Mouse (Mus musculus) neural tube, embryonic 13.5 days (tissue): Measurements from ENCODE around the gene Cep152. TPM values are rescaled to one million over a fixed set of nuclear protein-coding genes. Genes with fewer than 3 reads are reported as not detected.

Experiments
- ATAC-seq: fragments of 200-750 bp; cut with Nextera tagmentation; 2 replicates; pipeline ENCODE4 v1.8.0; 2017; ENCODE audit warnings: low read depth, mild to moderate bottlenecking, moderate TSS enrichment, moderate library complexity
- H3K27ac ChIP-seq: fragments of 300-500 bp; sonication (generic); replicated peaks from 2 replicates; pipeline ENCODE4 v1.5.1; 2015; ENCODE audit warnings: moderate library complexity, mild to moderate bottlenecking, inconsistent platforms
- H3K27me3 ChIP-seq: fragments of 300-500 bp; sonication (generic); 2 replicates; pipeline ENCODE4 v1.6.1; 2015; ENCODE audit warnings: mild to moderate bottlenecking, inconsistent platforms
- H3K36me3 ChIP-seq: fragments of 300-500 bp; sonication (generic); 2 replicates; pipeline ENCODE4 v1.6.1; 2015; ENCODE audit warnings: mild to moderate bottlenecking, inconsistent platforms
- H3K4me1 ChIP-seq: fragments of 300-500 bp; sonication (generic); replicated peaks from 2 replicates; pipeline ENCODE4 v1.6.1; 2015; ENCODE audit warnings: inconsistent platforms
- H3K4me2 ChIP-seq: fragments of 300-500 bp; sonication (generic); 2 replicates; pipeline ENCODE4 v1.6.1; 2015; ENCODE audit warnings: inconsistent platforms, mild to moderate bottlenecking, moderate library complexity
- H3K4me3 ChIP-seq: fragments of 300-500 bp; sonication (generic); 2 replicates; pipeline ENCODE4 v1.5.1; 2015; ENCODE audit warnings: mild to moderate bottlenecking, inconsistent platforms
- H3K9ac ChIP-seq: fragments of 300-500 bp; sonication (generic); 2 replicates; pipeline ENCODE4 v1.6.1; 2015; ENCODE audit warnings: moderate library complexity, mild to moderate bottlenecking, inconsistent platforms
- H3K9me3 ChIP-seq: fragments of 300-500 bp; sonication (generic); 2 replicates; pipeline ENCODE4 v1.6.1; 2016; ENCODE audit warnings: inconsistent platforms
- WGBS: fragments of 180-500 bp; shearing (Covaris S2); methylation state at CpG from one replicate; pipeline ENCODE4 v1.1.7; 2015; 5-methylcytosine and 5-hydroxymethylcytosine counted together
- polyA plus RNA-seq: library from polyadenylated mRNA; unstranded; fragments of >200 nt; fragmentation: Nextera tagmentation; extraction: Ambion mirVana; gene quantifications from 2 replicates; pipeline ENCODE4 v1.2.1, GENCODE M21; 2015

The Cep152 gene
- polyA plus RNA-seq, 1 experiment from 2014 or later = 2.4 TPM

- no peak for ATAC-seq
- no peak overlapping the region for H3K27ac ChIP-seq
- no peak overlapping the region for H3K9ac ChIP-seq
- 96% methylated on average over 15 of the region's 15 CpGs for WGBS
- peaks cover 15% of the 10 kb centered on the region for H3K36me3 ChIP-seq
- peaks cover 29% of the 10 kb centered on the region for H3K4me1 ChIP-seq
- no peaks in the 10 kb centered on the region for H3K9me3 ChIP-seq
- H3K27me3 ChIP-seq = no peaks in the 10 kb centered on the region
- peak overlapping the region; percentile 79; the same call in 1 of the 2 replicates for H3K4me2 ChIP-seq
- H3K4me3 ChIP-seq = no peak overlapping the region; the same call in 1 of the 2 replicates
Observed at GRCm38 (mm10) chr2:125623211-125623610, 1.7 kb downstream of the Cep152 start.

- Histone ChIP-seq H3K4me3 (no peak overlapping the region), H3K9me3 (no peaks in the 10 kb centered on the region), H3K27me3 (no peaks in the 10 kb centered on the region), H3K9ac (peak overlapping the region; percentile 22; the same call in 1 of the 2 replicates), H3K4me2 (peak overlapping the region; percentile 34), H3K4me1 (peaks cover 25% of the 10 kb centered on the region), H3K36me3 (peaks cover 39% of the 10 kb centered on the region), H3K27ac (0 out of 2 replicates have a peak overlapping the region, but pooled peaks have one; percentile 33)
- 50% methylated on average over 25 of the region's 25 CpGs for WGBS
- no peak for ATAC-seq
Observed at GRCm38 (mm10) chr2:125620213-125620907, 4.6 kb downstream of the Cep152 start.

DNA sequence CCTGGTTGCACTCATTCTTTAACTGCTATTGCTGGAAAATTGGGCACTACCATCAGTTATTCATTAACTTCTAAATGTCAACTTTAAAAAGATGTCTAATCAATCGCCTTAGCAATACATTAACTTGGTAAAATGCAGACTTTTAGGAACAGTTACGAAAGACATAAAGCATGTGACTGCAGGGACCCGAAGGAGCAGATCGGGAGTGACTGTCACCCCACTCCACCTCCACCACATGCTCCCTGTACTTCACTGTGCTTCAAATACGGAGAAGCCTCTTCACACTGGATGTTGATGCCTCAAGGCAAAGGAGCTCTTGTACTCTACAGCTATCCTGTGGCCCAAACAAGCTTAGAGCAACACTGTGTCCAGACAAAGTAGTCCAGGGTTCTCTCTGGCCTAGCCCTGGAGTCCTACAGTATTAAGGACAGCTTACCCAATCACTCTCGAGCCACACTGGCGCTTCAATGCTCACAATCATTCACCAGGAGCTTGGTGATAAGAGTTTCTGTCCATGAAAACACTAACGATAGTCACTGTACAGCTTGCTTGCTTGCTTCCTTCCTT is 9.0 kb downstream of the Cep152 start:
- Histone ChIP-seq H3K36me3 (peaks cover 68% of the 10 kb centered on the region), H3K9ac (no peak overlapping the region), H3K4me2 (no peak overlapping the region), H3K27ac (no peak overlapping the region), H3K4me3 (no peak overlapping the region), H3K27me3 (no peaks in the 10 kb centered on the region), H3K9me3 (no peaks in the 10 kb centered on the region), H3K4me1 (peaks cover 7% of the 10 kb centered on the region; the same call in 1 of the 2 replicates)
- 82% methylated on average over 8 of the region's 8 CpGs for WGBS
- ATAC-seq = no peak

DNA sequence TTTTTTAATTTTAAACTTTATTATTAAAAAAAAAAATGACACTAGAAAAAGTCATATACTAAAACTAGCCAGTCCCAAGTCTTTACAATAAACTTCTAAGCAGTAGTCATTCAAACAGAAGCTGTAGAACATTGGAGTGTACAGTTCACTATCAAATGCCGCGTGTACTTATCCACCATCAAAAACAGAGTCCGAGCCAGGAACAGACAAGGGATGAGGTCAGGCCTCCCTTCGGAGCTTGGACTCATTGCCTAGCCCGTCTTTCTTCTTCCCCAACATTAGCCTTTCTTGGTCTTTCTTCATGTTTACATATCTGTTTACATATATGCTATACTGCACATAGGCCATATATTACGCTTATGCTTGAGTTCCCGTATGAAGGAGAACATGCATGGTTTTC is 9.5 kb downstream of the Cep152 start:
- no peak for ATAC-seq
- no peaks in the 10 kb centered on the region for H3K9me3 ChIP-seq

DNA sequence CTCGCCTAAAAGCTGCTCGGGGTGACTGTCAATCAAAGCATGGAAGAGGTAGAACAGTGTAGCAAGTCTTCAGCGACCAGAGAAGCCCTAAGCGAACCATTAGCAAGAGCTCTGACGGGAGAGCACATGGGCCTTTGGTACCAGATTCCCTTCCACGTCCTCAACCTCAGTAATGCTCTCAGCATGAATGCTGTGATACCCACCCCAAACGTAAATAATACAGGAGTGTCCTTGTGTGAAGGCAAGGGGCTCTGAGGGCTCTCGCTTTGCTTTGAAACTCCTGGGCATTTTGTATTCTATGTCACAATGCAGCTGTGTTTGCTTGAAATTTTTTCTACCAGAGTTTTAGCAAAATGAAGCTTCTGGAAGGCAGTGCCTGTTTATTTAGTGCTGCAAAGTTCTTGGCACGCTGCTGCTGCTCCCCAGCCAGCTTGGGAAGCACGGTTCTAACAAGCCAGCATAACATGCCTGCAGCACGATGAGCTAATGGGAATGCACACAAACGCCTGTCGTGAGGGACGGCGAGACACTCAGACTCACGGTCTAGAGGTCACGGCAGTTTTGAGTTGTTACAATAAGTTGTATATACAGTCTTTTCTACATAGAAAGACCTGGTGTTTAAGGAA is 18.6 kb downstream of the Cep152 start:
- Histone ChIP-seq H3K4me2 (no peak overlapping the region), H3K36me3 (peaks cover 47% of the 10 kb centered on the region), H3K27me3 (no peaks in the 10 kb centered on the region), H3K4me1 (no peaks in the 10 kb centered on the region), H3K9ac (no peak overlapping the region), H3K9me3 (no peaks in the 10 kb centered on the region), H3K27ac (no peak overlapping the region), H3K4me3 (no peak overlapping the region)
- ATAC-seq = no peak
- 81% methylated on average over 17 of the region's 17 CpGs for WGBS

More for the DNA sequence above, 9.5 kb downstream of the Cep152 start:
- WGBS = 94% methylated on average over 7 of the region's 7 CpGs
- Histone ChIP-seq H3K27me3 (no peaks in the 10 kb centered on the region), H3K36me3 (peaks cover 71% of the 10 kb centered on the region), H3K9ac (no peak overlapping the region), H3K4me2 (no peak overlapping the region), H3K4me1 (peaks cover 3% of the 10 kb centered on the region; the same call in 1 of the 2 replicates), H3K27ac (no peak overlapping the region), H3K4me3 (no peak overlapping the region)

- Histone ChIP-seq H3K36me3 (peaks cover 49% of the 10 kb centered on the region), H3K27me3 (no peaks in the 10 kb centered on the region), H3K9me3 (no peaks in the 10 kb centered on the region), H3K4me1 (no peaks in the 10 kb centered on the region), H3K4me2 (no peak overlapping the region), H3K27ac (no peak overlapping the region), H3K4me3 (no peak overlapping the region), H3K9ac (no peak overlapping the region)
- 78% methylated on average over 7 of the region's 7 CpGs for WGBS
- no peak for ATAC-seq
Observed at GRCm38 (mm10) chr2:125604646-125605045, 20.3 kb downstream of the Cep152 start.

DNA sequence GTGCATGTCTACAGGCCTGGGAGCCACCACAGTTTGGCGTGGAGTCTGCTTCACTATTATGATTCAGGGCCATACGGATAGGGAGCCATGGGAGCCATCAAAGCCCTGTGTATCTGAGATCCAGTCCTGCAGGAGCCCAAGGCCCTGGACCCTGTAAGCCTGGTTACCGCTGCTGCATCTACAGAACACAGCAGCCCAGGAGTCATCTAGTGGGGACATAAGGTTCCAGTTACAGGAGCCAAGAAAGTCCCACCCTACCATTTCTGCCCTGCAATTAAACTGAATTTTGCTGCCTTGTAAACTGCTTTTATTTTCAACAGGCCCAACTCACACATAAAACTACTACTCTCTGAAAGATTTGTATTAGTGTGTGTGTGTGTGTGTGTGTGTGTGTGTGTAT is 21.9 kb downstream of the Cep152 start:
- Histone ChIP-seq H3K4me1 (no peaks in the 10 kb centered on the region), H3K27ac (no peak overlapping the region), H3K27me3 (no peaks in the 10 kb centered on the region), H3K36me3 (peaks cover 43% of the 10 kb centered on the region), H3K9ac (no peak overlapping the region), H3K4me2 (no peak overlapping the region), H3K4me3 (no peak overlapping the region), H3K9me3 (no peaks in the 10 kb centered on the region)
- ATAC-seq = no peak
- WGBS = 92% methylated on average over 3 of the region's 3 CpGs

- 87% methylated on average over 4 of the region's 4 CpGs for WGBS
- Histone ChIP-seq H3K4me3 (no peak overlapping the region), H3K9ac (no peak overlapping the region), H3K9me3 (no peaks in the 10 kb centered on the region), H3K27me3 (no peaks in the 10 kb centered on the region), H3K4me2 (no peak overlapping the region), H3K36me3 (peaks cover 51% of the 10 kb centered on the region), H3K4me1 (no peaks in the 10 kb centered on the region), H3K27ac (no peak overlapping the region)
- ATAC-seq = no peak
Observed at GRCm38 (mm10) chr2:125598958-125599357, 26.0 kb downstream of the Cep152 start.

DNA sequence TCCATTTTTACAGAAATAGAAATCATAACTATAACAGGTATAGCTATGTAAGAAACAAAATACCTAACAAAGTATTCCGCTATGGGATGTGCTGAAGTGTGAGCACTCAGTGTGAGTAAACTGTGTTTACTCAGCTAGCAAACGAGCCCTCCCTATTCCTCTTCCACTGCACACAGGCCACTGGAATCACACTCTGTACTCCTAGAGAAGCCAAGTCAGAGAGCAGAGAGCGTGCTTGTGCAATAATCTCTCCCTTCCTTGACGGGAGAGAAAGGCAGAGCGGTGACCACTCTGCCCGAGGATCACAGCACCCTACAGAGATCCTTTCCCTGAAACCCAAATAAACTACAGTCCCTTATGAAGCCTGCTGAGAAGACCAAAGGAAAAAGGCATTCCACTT is 26.7 kb downstream of the Cep152 start:
- no peak overlapping the region for H3K4me2 ChIP-seq
- ATAC-seq = no peak
- no peaks in the 10 kb centered on the region for H3K9me3 ChIP-seq
- WGBS = 81% methylated on average over 6 of the region's 6 CpGs
- no peak overlapping the region for H3K9ac ChIP-seq
- H3K4me1 ChIP-seq = no peaks in the 10 kb centered on the region
- no peaks in the 10 kb centered on the region for H3K27me3 ChIP-seq
- H3K36me3 ChIP-seq = peaks cover 52% of the 10 kb centered on the region
- H3K27ac ChIP-seq = no peak overlapping the region
- H3K4me3 ChIP-seq = no peak overlapping the region

- no peak overlapping the region for H3K9ac ChIP-seq
- H3K9me3 ChIP-seq = no peaks in the 10 kb centered on the region
- H3K4me3 ChIP-seq = no peak overlapping the region
- no peak overlapping the region for H3K4me2 ChIP-seq
- no peak overlapping the region for H3K27ac ChIP-seq
- H3K4me1 ChIP-seq = no peaks in the 10 kb centered on the region
- WGBS = 74% methylated on average over 12 of the region's 12 CpGs
- peaks cover 28% of the 10 kb centered on the region for H3K36me3 ChIP-seq
- ATAC-seq = no peak
- H3K27me3 ChIP-seq = no peaks in the 10 kb centered on the region
Observed at GRCm38 (mm10) chr2:125594786-125595185, 30.1 kb downstream of the Cep152 start.

- no peak overlapping the region for H3K4me2 ChIP-seq
- no peak for ATAC-seq
- H3K9me3 ChIP-seq = no peaks in the 10 kb centered on the region
- no peaks in the 10 kb centered on the region for H3K27me3 ChIP-seq
- H3K36me3 ChIP-seq = peaks cover 28% of the 10 kb centered on the region
- H3K4me3 ChIP-seq = no peak overlapping the region
- no peaks in the 10 kb centered on the region for H3K4me1 ChIP-seq
- H3K9ac ChIP-seq = no peak overlapping the region
- WGBS = 90% methylated on average over 6 of the region's 6 CpGs
- no peak overlapping the region for H3K27ac ChIP-seq
Observed at GRCm38 (mm10) chr2:125594072-125594471, 30.8 kb downstream of the Cep152 start.

GRCm38 (mm10) chr2:125591895-125592294 is 33.0 kb downstream of the Cep152 start:
- H3K27ac ChIP-seq = no peak overlapping the region
- H3K4me3 ChIP-seq = no peak overlapping the region
- peaks cover 42% of the 10 kb centered on the region for H3K36me3 ChIP-seq
- no peak for ATAC-seq
- no peak overlapping the region for H3K9ac ChIP-seq
- 91% methylated on average over 4 of the region's 4 CpGs for WGBS
- no peaks in the 10 kb centered on the region for H3K27me3 ChIP-seq
- no peaks in the 10 kb centered on the region for H3K4me1 ChIP-seq
- no peak overlapping the region for H3K4me2 ChIP-seq
- no peaks in the 10 kb centered on the region for H3K9me3 ChIP-seq
